Mouse (Mus musculus) splenic B cell, adult 2 months (primary cell): ENCODE data around the gene Nupr1.

Experiments
- DNase-seq: peaks from one replicate; pipeline ENCODE4 v3.0.0-alpha.2; 2011; ENCODE audit warnings: low read depth, low spot score
- H3K27me3 ChIP-seq: 2 replicates; pipeline ENCODE4 v1.6.1; 2012; ENCODE audit warnings: mild to moderate bottlenecking, low read length, moderate library complexity, mixed read lengths; ENCODE audit not compliant: control insufficient read depth, poor library complexity, insufficient read depth, severe bottlenecking
- H3K36me3 ChIP-seq: 2 replicates; pipeline ENCODE4 v1.6.1; 2012; ENCODE audit warnings: mild to moderate bottlenecking, low read length, moderate library complexity, mixed read lengths; ENCODE audit not compliant: control insufficient read depth, poor library complexity, insufficient read depth, severe bottlenecking

Gene Nupr1

DNA sequence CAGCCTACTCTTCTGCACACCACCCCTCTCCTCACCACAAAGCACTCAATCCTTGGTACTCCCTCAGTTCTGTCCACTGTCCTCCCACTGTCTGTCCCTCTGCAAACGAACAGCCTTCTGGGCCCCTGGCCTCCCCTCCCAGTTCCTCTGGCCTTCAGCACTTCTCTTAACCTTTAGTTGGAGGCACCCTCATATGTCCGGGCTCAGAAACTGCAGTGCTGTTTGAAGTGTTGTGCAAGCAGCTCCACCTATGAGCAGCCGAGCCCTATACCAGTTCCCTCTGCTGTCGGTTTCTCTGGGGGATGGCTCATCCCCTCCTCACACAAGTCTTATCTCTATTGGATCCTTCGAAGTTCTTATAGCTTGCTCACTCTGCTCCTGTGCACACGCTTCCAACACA is 34.2 kb downstream of the Nupr1 start:
- H3K27me3 ChIP-seq: no peaks in the 10 kb centered on the region
- H3K36me3 ChIP-seq: no peaks in the 10 kb centered on the region
- DNase-seq: no peak

DNA sequence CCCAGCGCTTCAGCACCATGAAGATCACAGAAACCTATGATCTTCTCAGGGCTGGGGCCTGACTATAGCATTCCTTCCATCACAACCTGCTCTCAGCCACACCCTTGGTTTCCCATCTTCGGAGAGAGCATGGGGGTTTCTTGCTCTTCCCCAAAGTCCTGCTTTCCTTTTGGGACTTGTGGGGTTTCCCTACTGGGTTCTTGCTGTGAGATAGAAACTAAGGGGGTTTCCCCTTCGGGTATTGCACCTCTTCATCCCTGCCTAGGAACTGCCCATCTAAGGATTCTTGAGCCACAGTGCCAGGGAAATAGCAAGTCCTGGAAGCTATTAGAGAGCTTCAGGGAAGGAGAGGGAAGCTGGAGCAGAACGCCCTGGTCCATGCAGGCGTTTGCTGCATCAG is 34.8 kb downstream of the Nupr1 start:
- Histone ChIP-seq H3K27me3 (no peaks in the 10 kb centered on the region), H3K36me3 (no peaks in the 10 kb centered on the region)
- DNase-seq: no peak

DNA sequence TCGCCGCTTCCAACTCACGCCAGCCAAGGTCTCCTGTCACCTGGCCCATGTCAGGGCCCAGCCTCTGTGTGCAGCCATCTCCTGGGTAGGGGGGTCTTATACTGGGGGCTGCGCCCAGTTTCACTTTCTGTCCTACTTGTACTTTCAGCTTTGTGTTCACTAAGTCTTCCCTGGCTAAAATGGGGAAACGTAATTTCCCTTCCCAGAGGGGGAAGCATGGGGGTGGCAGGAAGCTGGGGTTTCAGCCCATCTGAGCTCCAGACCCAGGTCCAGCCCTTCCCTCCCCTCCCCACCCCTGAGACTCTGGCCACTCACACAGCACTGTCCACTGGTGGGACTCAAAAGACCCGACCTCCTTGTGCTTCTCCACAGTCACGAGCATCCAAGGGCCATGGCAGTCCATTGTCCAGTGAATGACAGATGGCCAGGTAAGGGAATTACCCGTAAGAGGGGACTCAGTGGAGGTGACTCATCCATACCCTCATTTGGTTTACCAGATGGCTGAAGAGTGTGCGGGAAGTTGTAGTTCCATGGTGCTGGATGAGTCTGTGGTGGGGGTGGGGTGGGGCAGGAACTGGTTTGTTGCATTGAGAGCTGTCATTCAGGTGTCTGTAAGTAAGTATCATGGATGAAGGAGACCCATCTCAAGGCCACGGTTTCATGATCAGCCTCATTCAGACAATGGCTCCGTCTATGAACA is 35.6 kb downstream of the Nupr1 start, which contains the start of gene Il27:
Il27 (minus strand) TSS at position 80 of the 700 bp plus-strand sequence.
- H3K36me3 ChIP-seq: no peaks in the 10 kb centered on the region
- H3K27me3 ChIP-seq: no peaks in the 10 kb centered on the region
- DNase-seq: no peak

DNA sequence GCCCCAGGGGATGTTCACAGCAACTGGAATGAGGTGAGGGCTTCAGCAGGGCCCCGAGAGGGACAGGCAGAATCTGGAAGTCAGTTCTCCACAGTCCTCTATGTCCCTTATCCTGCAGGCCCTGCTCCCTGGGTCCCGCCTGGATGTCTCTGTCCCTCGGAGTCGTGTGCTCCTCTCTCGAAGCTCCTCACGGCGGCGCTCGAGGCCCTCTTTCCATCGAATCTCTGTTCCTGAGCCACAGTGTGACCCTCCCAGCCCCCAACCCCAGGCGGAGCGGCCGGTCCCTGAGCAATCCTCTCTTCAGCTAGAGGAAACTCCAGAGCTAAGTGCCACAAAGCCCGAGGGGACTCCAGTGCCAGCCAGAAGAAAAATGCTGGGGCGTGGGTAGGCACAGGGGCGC is 42.9 kb downstream of the Nupr1 start:
- H3K36me3 ChIP-seq: no peaks in the 10 kb centered on the region
- DNase-seq: no peak
- H3K27me3 ChIP-seq: no peaks in the 10 kb centered on the region

DNA sequence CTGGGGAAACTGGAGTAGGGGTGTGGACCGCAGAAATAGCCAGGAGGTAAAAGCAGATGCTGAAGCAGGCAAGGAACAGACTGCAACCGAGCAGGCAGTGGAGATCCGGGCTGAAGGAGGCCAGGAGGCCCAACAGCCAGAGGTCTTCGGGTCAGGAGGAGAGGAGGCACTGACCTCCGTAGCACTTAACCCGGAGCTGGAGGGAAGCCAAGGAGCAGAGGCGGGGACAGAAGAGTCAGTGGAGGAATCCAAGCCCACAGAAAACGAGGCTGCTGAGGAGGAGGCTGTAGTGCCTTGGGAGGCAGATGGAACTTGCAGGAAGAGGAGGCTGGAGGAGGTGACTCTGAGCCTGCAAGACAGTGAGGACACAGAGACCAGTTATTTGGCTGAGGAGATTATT is 43.8 kb downstream of the Nupr1 start:
- DNase-seq: no peak
- Histone ChIP-seq H3K27me3 (no peaks in the 10 kb centered on the region), H3K36me3 (no peaks in the 10 kb centered on the region)

DNA sequence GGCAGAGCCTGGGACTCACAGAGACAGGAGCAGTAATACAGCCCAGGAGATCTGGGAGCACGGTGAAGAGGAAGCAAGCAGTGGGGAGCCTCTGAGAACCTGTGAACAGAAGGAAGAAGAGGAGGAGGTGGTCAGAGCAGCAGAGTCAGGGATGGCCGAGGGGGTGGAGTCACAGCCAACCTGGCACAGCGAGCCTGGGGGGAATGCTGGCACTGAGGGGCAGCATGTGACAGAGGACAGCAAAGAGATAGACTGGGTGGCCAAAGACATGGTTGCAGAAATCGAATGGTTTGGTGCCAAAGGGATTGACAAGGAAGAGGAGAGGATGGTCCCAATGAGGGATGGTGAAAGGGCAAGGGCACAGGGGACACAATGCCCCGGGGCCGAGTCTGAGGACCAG is 44.9 kb downstream of the Nupr1 start, which contains the start of gene Cln3:
Cln3 (minus strand) TSS at position 101 of the 400 bp plus-strand sequence.
- H3K36me3 ChIP-seq: peaks cover 3% of the 10 kb centered on the region; the same call in 1 of the 2 replicates
- H3K27me3 ChIP-seq: no peaks in the 10 kb centered on the region
- DNase-seq: no peak

DNA sequence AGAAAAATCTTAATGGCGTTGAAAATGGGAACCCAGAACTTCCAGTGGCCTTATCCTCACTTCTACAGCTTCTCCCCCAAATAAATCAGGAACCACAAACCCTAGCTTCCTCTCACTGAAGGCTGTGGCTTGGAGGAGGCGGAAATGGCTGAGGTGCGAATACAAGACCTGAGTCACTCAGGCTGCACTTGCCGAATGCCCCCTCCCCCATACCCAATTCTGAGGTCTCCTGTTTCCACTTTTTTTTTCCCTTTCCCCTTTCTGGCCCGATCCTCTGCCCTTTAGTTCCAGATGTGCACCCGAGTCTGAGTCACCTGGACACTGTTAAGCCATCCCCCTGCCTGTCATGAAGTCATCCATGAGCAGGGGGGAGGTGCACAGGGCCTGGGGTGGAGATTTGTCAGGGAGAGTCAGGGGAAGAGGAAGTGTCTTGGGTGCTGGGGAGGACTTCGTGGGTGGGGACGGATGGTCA is 46.1 kb downstream of the Nupr1 start, which contains the start of gene Apobr:
Apobr (plus strand) TSS at position 437 of the 472 bp plus-strand sequence.
- Histone ChIP-seq H3K27me3 (no peaks in the 10 kb centered on the region), H3K36me3 (peaks cover 4% of the 10 kb centered on the region)
- peak; percentile 18 for DNase-seq

DNA sequence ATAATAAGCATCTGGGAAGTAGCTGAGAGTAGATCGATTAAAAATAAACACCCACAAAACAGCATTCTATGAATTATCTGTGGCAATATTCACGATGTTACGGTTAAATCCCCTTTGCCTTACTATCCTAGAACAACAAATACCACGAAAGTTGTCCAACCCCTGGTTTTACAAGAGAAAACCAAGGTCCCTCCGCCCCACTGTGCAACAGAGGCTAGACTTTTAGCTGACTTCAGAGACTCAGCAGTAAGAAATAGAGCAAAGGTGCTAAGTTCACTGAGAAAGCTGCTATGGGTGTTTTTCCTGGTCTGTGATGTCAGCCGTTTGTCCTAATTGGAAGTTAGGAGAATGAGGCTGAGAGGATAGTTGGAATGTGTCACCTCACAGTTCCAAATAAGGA is 46.9 kb downstream of the Nupr1 start:
- DNase-seq: no peak

DNA sequence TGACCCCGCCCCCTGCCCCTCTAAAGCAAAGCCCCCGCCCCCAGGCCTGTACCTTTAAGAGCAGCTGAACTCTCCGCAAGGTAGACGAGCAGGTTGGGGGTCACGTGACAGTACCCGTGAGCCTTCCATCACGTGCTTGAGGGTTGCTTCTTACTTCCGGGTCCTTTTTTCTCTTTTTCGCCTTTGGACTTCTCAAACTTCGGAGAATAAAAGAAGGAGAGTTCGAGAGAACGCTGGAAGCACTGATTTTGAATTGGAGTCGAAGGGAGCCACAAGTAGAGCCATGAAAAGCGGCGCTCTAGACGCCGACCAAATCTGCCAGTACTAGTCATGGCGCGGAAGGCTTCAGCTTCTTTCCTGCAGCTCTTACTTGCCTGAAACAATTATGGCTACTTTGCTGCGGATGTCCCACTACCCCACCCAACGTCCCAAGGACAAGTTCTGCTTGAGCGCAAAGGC is 47.4 kb downstream of the Nupr1 start:
- no peaks in the 10 kb centered on the region for H3K27me3 ChIP-seq

More for the DNA sequence above, 46.9 kb downstream of the Nupr1 start:
- Histone ChIP-seq H3K27me3 (no peaks in the 10 kb centered on the region), H3K36me3 (peaks cover 4% of the 10 kb centered on the region)

DNA sequence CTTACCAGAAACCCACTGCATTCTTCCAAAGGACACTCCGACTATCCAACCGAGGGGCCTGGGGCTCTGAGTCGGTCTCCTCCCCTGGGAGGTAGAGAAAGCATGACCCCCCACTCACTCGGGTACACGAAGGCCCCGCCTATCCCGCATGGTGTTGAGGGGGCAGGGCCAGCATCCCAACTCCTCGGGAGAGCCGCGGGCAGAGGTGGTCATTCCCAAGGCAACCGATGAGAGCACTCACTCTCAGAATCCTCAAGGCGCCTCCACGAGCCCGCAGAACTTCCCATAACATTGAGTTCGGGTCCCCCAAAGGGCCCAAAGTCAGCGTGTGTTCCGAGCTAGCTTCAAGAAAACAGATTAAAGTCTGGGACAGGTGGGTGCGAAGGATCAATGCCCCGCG is 47.9 kb downstream of the Nupr1 start:
- peaks cover 4% of the 10 kb centered on the region for H3K36me3 ChIP-seq
- no peak for DNase-seq
- no peaks in the 10 kb centered on the region for H3K27me3 ChIP-seq

More for the DNA sequence above, 47.4 kb downstream of the Nupr1 start:
- peak; percentile 93 for DNase-seq
- peaks cover 4% of the 10 kb centered on the region for H3K36me3 ChIP-seq

DNA sequence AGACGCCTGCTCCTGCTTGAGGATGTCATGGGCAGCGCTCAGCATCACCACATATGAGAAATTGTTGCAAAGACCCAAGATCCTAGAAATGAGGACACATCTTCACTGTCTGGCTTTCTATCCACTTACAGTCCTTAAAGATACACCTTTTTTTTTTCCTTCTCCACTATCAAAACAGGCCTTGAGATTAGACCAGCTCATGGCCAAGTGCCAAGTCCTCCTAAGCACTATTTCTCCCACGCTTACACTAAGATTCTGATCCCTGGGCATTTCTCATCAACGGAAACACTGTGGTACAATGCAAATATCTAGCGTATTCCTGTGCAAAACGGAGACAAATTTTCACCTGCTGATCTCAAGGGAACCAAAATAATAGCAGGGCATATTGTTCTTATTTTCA is 49.0 kb downstream of the Nupr1 start:
- peaks cover 4% of the 10 kb centered on the region for H3K36me3 ChIP-seq
- no peaks in the 10 kb centered on the region for H3K27me3 ChIP-seq
- DNase-seq: no peak

DNA sequence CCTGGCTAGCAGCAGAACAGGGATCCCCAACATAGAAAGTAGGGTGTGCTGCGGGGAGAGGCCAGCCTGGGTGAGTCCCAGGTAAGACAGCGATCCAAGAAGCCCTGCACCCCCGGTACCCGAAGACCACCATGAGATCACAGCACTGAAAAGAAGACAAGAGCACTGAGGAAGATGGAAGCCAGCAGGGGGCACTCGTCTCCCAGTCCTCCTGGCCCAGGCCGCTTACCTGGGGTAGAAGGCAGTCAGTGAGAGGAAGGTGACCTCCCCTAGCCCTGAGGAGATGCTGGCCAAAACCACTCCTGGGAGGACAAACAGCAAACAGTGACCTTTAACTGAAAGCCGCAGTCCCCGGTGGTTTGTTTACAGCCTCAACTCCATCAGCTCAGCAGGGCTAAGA is 51.5 kb downstream of the Nupr1 start:
- H3K27me3 ChIP-seq: no peaks in the 10 kb centered on the region
- H3K36me3 ChIP-seq: peaks cover 6% of the 10 kb centered on the region
- DNase-seq: peak; percentile 61

DNA sequence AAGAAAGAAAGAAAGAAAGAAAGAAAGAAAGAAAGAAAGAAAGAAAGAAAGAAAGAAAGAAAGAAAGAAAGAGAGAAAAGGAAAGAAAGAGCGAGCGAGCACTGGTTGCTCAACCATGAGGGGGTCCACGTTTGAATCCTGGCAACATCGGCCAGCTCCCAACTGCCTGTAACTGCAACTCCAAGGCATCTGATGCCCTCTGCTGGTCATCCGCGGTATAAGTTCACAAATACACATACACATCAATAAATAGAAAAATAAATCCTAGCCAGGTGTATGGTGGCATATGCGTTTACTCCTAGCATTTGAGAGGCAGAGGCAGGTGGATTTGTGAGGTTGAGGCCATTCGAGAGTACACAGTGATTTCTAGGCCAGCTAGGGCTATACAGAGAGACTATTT is 53.7 kb downstream of the Nupr1 start:
- peak; percentile 71 for DNase-seq

More for the DNA sequence above, 53.7 kb downstream of the Nupr1 start:
- Histone ChIP-seq H3K36me3 (peaks cover 6% of the 10 kb centered on the region), H3K27me3 (no peaks in the 10 kb centered on the region)
